Mouse (Mus musculus): ENCODE data around the gene Sik2.

DNA sequence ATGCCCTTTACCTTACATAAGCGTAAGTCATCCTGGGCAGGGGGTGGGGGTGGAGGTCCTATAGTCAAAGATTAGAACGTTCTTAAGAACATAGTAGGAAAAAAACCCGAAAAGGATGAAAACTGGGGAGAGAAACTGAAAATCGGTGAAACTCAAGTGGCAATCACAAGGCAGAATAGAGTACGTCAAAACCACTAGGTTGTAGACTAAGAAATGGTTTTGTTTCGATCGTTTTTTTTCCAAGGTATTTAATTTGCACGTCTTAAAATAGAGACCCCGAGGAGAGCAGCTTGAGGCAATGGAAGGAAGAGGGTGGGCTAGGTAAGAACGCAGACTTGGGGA is 1.2 kb downstream of the Sik2 start:
- no peak for TF ChIP-seq CTCF (IDR thresholded peaks at IDR 0.05; ENCODE audit: low read depth)
- TF ChIP-seq EP300 (IDR thresholded peaks at IDR 0.05; ENCODE audit: low read depth): no peak

Measured in heart, postnatal 0 days (tissue).